Mouse (Mus musculus) CD8-positive naive resting alpha-beta T cell, adult 2 months (primary cell): ENCODE results near the gene Sdf2.
"Not testable (repeated sequence)": the region's sequence is repeated elsewhere in the genome, so short reads cannot be mapped to it uniquely, and the experiment has no call there.

Experiments
- DNase-seq, 2 experiments: peaks; one replicate each; pipeline ENCODE4 v3.0.0; 2022; ENCODE audit warnings: low read depth in 2 of 2, low spot score in 2 of 2

Sdf2 gene

DNA sequence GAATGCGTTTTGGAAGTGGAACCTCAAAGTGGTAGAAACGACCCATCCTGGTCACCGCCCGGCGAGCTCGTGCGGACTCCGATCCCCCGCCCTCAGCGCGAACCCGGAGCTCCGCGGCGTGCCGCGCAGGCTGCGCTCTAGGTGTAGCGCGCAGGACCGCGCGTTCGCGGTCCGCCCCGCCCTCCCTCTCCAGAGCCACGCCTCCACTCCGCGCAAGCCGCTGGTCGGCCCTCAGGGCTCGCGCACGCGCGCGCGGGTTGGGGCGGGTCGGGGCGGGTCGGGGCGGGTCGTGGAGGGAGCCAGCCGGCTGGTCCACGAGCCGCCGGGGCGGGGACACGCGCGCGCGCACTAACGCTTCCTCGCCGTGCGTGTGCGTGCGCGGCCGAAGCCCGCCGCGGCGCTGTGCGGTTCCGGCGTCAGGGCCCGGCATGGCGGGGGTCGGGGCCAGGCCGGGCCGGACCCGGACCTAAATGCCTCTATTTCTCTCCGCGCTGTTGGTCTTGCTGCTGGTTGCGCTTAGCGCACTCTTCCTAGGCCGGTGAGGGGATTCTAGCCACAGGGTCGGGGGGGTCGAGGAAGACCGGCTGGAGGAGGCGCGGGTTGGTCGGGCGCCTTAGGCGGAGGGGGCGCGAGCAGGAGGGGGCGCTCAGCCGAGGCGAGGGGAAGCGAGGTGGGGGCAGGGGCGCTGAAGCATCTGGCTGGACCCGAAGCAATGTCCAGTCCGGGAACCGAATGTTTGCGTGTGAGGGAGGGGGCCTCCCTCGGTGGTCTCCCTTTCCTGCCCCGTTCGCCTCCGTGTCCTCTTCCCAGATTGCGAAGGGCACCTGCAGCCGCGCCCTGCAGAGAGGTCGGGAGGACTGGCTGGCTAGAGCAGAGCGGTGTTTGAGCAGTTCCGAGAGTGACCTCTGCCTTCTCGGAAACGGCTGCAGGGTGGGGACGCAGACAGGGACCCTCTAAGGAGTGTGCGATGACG is 16.1 kb downstream of the Sdf2 start, which contains the start of gene 2610507B11Rik:
Gene 2610507B11Rik (plus strand): TSS at position 373 of the 973 bp plus-strand sequence.
- DNase-seq, result peak; percentile 83 to 88

GRCm38 (mm10) chr11:78262550-78262949 is 17.0 kb downstream of the Sdf2 start:
- DNase-seq, result peak; percentile 27 to 54

GRCm38 (mm10) chr11:78265571-78265970 is 20.0 kb downstream of the Sdf2 start:
- DNase-seq, result no peak

DNA sequence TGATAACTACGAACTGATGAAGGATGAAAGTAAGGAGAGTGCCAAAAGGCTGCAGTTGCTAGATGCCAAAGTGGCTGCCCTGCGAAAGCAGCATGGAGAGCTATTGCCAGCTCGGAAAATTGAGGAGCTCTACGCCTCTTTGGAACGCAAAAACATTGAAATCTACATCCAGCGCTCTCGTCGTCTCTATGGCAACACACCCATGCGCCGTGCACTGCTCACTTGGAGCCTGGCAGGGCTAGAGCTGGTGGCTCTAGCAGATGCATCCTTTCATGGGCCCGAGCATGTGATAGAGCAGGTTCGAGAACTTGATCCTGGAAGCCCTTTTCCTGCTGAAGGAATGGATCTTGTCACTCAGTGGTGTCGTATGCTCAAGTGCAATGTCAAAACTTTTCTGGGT is 26.4 kb downstream of the Sdf2 start:
- DNase-seq, result no peak

GRCm38 (mm10) chr11:78275596-78275995 is 30.1 kb downstream of the Sdf2 start:
- no peak for DNase-seq

- not testable (repeated sequence) for DNase-seq
These were observed 30.6 kb downstream of the Sdf2 start for GRCm38 (mm10) chr11:78276169-78276568.

GRCm38 (mm10) chr11:78278853-78279252 is 33.3 kb downstream of the Sdf2 start:
- DNase-seq, result no peak

DNA sequence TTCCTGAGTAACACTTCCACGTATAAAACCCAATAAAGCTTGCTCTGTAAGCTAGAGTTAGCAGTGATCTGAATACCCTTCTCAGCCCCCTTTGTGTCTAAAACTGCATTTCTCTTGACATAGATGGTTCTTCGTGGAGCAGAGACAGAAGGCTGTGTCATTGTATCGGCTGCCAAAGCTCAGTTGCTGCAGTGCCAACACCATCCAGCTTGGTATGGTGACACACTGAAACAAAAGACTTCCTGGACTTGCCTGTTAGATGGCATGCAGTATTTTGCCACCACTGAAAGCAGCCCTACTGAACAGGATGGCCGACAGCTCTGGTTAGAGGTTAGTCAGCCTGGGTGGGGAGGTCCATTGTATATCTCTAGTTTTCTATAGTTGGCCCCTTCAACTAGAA is 34.0 kb downstream of the Sdf2 start:
- DNase-seq, result no peak

DNA sequence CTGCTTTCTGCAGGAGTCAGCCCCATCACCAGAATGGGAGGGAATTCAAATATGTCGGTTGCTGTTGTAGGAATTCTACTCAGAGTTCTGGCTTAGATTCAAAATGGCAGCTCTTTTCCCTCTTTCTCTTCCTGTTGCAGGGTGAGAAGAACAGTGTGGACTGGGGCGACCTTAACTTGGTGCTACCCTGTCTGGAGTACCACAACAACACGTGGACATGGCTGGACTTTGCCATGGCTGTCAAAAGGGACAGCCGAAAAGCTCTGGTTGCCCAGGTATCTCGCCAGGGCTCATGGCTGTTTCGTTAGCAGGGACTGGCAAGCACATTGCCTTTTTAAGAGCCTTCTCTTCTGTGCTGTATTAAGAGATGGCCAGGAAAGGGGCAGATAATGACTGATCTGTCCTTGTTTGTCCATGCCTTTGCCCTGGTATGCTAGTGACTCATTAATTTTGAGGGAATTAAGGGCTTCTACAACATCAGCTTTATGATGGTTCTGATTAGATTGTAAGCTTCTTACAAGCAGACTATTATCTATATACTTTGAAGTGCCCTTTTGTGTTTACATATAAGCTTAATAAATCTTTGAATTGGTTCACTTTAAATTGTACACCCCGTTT is 43.7 kb downstream of the Sdf2 start:
- DNase-seq, result no peak

DNA sequence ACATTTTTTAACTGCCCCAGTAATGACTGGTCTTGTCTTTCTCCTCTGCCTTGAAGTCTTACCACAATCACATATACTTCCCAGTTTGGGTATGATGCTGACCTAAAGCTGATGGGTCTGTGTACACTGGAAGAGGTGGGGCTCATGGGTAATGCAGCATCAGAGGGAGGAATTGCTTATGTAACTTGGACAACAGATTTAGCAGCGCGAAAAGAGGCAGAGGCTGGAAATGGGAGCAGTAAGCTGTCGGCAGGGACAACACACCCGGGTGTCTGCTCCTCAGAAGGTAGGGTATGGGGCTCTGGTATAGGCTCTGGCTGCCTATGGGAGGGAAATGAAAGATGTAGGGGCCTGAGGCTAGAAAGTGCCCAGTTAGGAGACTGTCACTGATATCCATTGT is 45.1 kb downstream of the Sdf2 start, which contains the start of gene BC030499:
Gene BC030499 (plus strand): TSS at position 188 of the 400 bp plus-strand sequence.
- no peak for DNase-seq

DNA sequence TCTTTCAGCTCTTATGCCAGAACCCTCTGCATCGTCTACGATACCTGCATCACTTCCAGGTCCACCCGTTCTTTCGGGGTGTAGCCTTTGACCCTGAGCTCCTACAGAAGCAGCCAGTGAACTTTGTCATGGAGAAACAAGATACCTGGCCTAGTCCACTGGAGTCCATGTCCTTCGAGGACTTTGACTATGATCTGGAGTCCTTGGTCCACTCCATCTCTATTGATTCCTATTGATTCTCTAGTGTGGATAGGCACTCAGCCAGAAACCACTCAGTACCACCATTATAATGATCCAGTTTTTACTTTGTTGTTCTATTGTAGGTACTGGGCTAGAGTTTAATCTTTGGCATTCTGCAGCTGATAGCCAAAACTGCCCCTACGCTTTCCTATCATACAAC is 49.0 kb downstream of the Sdf2 start:
- DNase-seq, result no peak

DNA sequence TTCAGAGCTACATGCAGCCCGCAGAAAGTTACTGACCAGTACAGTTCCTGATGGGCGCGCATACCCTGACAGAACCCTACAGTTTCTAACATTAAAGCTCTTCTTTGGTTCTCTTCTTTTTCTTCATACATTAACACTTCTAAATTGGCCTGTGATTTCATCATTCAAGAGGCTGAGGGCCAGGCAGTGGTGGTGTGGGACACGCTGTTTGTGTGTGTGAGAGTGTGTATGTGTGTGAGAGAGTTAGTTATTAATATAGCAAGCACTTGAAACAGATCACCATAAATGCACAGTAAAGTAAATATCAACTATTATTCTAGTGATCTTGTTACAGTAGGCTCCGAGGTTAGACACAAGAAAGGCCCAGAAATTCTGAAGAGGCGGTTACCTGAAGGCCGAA is 55.4 kb downstream of the Sdf2 start:
- DNase-seq, result no peak

- DNase-seq, result peak; percentile 82 to 87
These were observed 56.0 kb downstream of the Sdf2 start, which contains the start of gene Spag5 for GRCm38 (mm10) chr11:78301357-78302084. Spag5 (plus strand) TSS chr11:78301529.
